Mouse (Mus musculus) kidney, postnatal 10 days (tissue): ENCODE results near the gene Ezh2.

ENCODE experiments used
- DNase-seq: peaks from one replicate; pipeline ENCODE4 v3.0.0; 2021; ENCODE audit warnings: mixed read lengths

Gene Ezh2

GRCm38 (mm10) chr6:47535333-47535732, 59.8 kb downstream of the Ezh2 start:
- DNase-seq = no peak

GRCm38 (mm10) chr6:47532547-47532946, 62.6 kb downstream of the Ezh2 start:
- DNase-seq = no peak

- DNase-seq = no peak
Observed at GRCm38 (mm10) chr6:47527655-47528054, 67.5 kb downstream of the Ezh2 start.

GRCm38 (mm10) chr6:47527129-47527528, 68.0 kb downstream of the Ezh2 start:
- DNase-seq = no peak

- DNase-seq = no peak
Observed at GRCm38 (mm10) chr6:47526446-47526845, 68.7 kb downstream of the Ezh2 start.

GRCm38 (mm10) chr6:47525041-47525440, 70.1 kb downstream of the Ezh2 start:
- DNase-seq = no peak

- no peak for DNase-seq
Observed at GRCm38 (mm10) chr6:47522431-47522830, 72.7 kb downstream of the Ezh2 start.

GRCm38 (mm10) chr6:47520030-47520429, 75.1 kb downstream of the Ezh2 start:
- DNase-seq = no peak

DNA sequence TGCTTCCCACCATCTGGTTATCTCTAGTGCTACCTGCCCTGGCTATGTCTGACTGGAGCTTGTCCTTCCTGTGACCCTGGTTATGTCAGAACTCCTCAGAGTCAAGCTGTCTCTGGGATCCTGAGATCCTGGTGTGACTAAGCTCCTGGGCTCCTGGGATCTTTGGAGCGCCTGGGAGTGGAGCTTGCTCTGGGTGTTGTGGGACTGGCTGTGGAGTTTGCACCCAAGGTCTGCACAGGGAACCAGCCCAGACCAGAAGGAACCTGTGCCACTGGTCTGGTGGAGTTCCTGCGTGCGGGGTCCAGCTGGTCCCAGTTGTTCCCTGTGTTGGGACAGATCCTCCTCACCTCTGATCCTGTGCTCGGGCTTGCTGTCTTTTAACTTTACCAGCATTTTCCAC, 100.6 kb downstream of the Ezh2 start:
- DNase-seq = peak; percentile 32

GRCm38 (mm10) chr6:47482027-47482426, 113.1 kb downstream of the Ezh2 start:
- no peak for DNase-seq
